Mouse (Mus musculus) erythroblast, embryonic 14.5 days (primary cell): Measurements from ENCODE around the gene Gpr35. TPM values are rescaled to one million over a fixed set of nuclear protein-coding genes. Genes with fewer than 3 reads are reported as not detected.

ENCODE experiments used
- H3K27me3 ChIP-seq: 2 replicates; pipeline ENCODE4 v1.6.1; 2012; ENCODE audit warnings: inconsistent platforms; ENCODE audit not compliant: control insufficient read depth
- H3K36me3 ChIP-seq: 2 replicates; pipeline ENCODE4 v1.6.1; 2012; ENCODE audit warnings: mild to moderate bottlenecking, inconsistent platforms; ENCODE audit not compliant: control insufficient read depth
- H3K4me1 ChIP-seq: 2 replicates; pipeline ENCODE4 v1.6.1; 2012; ENCODE audit warnings: inconsistent platforms; ENCODE audit not compliant: control insufficient read depth
- H3K4me3 ChIP-seq: replicated peaks from 2 replicates; pipeline ENCODE3; 2012; ENCODE audit warnings: moderate library complexity, mild to moderate bottlenecking, inconsistent platforms
- H3K9me3 ChIP-seq: 2 replicates; pipeline ENCODE4 v1.6.1; 2012; ENCODE audit warnings: low read length, inconsistent platforms, mixed read lengths; ENCODE audit not compliant: control insufficient read depth
- GATA1 ChIP-seq: IDR thresholded peaks from 2 replicates; pipeline ENCODE4 v1.6.1; 2012; ENCODE audit warnings: low read length, inconsistent platforms, mixed read lengths
- TAL1 ChIP-seq: IDR thresholded peaks from 3 replicates; pipeline ENCODE4 v1.6.1; 2012; ENCODE audit warnings: low read length, inconsistent platforms, mixed read lengths
- polyA plus RNA-seq: library from polyadenylated mRNA; stranded (reverse); fragments of >175 nt; gene quantifications from 2 replicates; pipeline ENCODE4 v1.2.3, GENCODE M21; 2012

The Gpr35 gene
- polyA plus RNA-seq, 1 experiment, result 0.01 TPM

DNA sequence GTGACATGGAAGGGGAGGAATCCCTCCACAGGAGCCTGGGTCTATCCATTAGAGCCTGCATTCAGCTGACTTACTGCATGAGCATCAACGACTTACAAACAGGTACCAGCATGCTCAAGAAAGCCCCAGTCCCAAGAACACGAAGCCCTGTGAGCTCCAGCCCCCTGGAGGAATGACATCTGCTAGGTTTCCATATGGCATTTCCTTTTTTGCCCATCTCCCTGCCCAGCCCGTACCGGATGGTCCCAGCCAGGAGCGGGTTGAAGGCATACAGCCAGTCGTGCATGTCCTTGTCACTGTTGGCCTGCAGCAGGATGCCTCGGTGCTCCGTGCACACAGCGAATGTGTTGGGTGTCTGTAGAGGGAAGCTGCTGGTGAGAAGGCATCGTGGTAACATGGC is 68.1 kb downstream of the Gpr35 start:
- no peaks in the 10 kb centered on the region for H3K27me3 ChIP-seq
- H3K4me1 ChIP-seq, result no peaks in the 10 kb centered on the region
- no peaks in the 10 kb centered on the region for H3K36me3 ChIP-seq
- H3K9me3 ChIP-seq, result no peaks in the 10 kb centered on the region
- TF ChIP-seq GATA1, result no peak
- no peak for TF ChIP-seq TAL1
- H3K4me3 ChIP-seq, result no peak overlapping the region

DNA sequence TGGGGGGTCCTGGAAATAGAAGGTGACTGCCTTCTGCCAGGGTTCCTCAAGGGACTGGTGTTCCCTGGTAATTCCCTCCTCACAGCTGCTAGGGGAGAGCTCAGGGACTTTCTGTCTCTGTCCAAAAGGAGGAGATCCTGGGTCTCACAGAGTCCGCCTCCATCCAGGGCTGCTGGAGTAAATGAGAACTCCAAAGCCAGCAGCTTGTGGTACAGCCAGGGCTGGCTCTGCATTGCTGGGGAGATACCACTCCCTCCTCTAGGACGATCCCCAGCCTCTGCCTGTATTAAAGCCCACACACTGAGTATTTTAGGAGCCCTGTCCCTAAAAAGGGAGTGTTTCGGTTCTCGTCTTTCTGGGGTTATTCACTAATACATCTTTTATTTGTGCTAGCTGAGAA is 69.9 kb downstream of the Gpr35 start:
- Histone ChIP-seq H3K27me3 (no peaks in the 10 kb centered on the region), H3K36me3 (no peaks in the 10 kb centered on the region), H3K4me3 (no peak overlapping the region), H3K4me1 (no peaks in the 10 kb centered on the region), H3K9me3 (no peaks in the 10 kb centered on the region)
- TF ChIP-seq GATA1, result no peak
- TF ChIP-seq TAL1, result no peak

DNA sequence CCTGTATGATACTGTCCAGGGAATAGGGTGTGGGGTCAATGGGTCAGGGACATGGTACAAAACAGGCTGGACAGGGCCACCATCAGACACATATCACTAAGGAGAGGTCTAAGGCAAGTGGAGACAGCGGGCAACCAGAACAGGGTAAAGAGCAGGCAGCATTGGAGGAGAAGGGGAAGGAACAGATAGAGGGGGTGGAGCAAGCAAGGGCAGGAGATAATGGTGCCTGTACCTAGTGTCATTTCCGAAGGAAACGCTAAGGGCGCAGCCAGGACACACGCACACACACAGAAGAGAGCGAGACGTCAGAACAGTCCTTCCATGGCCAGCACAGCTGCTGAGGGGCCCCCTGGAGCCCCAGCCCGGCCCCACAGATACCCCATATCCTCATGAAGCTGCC is 75.9 kb downstream of the Gpr35 start:
- Histone ChIP-seq H3K36me3 (no peaks in the 10 kb centered on the region), H3K4me3 (no peak overlapping the region), H3K27me3 (no peaks in the 10 kb centered on the region), H3K4me1 (peaks cover 16% of the 10 kb centered on the region), H3K9me3 (no peaks in the 10 kb centered on the region)
- no peak for TF ChIP-seq GATA1
- TF ChIP-seq TAL1, result no peak

DNA sequence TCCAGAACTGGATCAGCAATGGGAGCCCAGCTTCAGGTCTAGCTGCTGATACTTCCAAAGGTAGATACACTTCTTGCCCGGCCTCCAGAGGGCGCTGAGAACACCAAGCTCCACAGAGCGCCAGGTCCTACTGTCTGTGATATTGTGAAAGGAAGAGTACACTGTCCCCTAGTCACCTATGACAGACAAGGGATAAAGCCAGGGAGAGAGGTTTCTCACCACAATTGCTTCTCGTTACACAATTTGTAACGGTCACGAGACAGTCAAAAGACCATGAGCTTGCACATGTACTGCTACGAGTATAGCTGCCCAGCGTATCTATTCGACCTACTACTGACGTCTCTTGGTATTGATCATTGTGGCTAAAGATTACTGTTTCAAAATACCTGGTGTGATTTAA is 78.7 kb downstream of the Gpr35 start:
- Histone ChIP-seq H3K4me3 (no peak overlapping the region), H3K4me1 (peaks cover 41% of the 10 kb centered on the region), H3K36me3 (no peaks in the 10 kb centered on the region), H3K27me3 (no peaks in the 10 kb centered on the region), H3K9me3 (no peaks in the 10 kb centered on the region)
- TF ChIP-seq TAL1 (no peak), GATA1 (no peak)

DNA sequence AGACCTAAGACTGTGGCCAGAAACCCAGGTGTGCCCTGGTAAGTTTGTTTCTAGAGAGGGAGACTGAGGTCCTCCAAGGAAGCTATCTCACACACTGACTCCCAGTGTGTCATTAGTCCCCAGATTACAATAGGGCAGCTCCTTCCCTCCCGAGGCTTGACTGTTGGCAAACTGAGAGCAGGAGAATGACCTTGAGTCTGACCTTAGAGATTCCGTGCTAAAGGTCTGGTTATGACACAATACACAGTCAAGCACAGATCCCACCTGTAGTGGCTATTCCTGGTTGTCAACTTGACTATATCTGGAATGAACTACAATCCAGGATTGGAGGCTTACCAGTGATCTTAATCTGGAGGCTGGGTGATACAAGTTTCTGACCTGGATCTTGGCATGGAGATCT is 79.4 kb downstream of the Gpr35 start:
- Histone ChIP-seq H3K4me1 (peaks cover 48% of the 10 kb centered on the region), H3K9me3 (no peaks in the 10 kb centered on the region), H3K36me3 (no peaks in the 10 kb centered on the region), H3K27me3 (no peaks in the 10 kb centered on the region), H3K4me3 (no peak overlapping the region)
- no peak for TF ChIP-seq GATA1
- TF ChIP-seq TAL1, result no peak

DNA sequence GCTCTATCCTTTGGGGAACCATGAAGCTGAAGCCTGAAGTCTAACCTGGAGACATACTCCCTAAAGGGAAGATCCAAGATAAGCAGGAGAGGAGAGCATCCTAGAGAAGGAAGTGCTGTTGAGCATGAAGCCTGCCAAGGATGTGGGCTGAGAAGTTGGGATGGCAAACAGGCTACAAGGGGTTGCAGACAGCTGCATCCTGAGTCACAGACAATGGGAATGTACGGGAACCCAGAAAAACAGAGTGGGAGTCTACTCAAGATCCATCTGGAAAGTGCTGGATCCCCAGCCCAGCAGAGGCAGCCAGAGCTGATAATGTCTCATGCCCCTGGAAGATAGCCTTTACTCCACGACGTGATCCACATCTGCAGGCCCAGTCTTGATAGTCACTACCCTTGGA is 80.5 kb downstream of the Gpr35 start:
- TF ChIP-seq GATA1 (no peak), TAL1 (no peak)

DNA sequence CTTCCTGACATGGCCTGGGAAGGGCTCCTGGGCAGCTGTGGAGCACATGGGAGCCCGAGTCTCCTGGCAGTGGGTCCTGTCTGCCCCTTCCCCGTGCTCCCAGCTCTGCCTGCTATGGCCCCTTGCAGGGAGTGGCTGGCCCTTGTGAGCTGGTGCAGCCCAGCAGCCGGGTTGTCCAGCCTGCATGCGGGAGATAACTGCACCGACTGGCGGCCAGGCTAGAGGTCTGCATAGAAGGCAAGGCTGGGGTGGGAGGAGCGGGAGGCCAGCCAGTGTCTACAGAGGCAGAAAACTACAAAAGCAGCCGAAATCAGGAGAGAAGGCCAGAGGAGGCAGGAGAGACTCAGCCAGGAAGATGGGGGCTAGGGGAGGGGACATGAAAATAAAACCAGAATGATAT is 83.3 kb downstream of the Gpr35 start:
- H3K36me3 ChIP-seq, result no peaks in the 10 kb centered on the region
- TF ChIP-seq GATA1, result no peak
- TF ChIP-seq TAL1, result peak; percentile 57
- no peaks in the 10 kb centered on the region for H3K9me3 ChIP-seq
- no peaks in the 10 kb centered on the region for H3K27me3 ChIP-seq
- H3K4me3 ChIP-seq, result peak overlapping the region; percentile 0
- H3K4me1 ChIP-seq, result peaks cover 44% of the 10 kb centered on the region

More for the DNA sequence above, 80.5 kb downstream of the Gpr35 start:
- no peaks in the 10 kb centered on the region for H3K9me3 ChIP-seq
- H3K36me3 ChIP-seq, result no peaks in the 10 kb centered on the region
- peaks cover 54% of the 10 kb centered on the region for H3K4me1 ChIP-seq
- no peaks in the 10 kb centered on the region for H3K27me3 ChIP-seq
- H3K4me3 ChIP-seq, result no peak overlapping the region

DNA sequence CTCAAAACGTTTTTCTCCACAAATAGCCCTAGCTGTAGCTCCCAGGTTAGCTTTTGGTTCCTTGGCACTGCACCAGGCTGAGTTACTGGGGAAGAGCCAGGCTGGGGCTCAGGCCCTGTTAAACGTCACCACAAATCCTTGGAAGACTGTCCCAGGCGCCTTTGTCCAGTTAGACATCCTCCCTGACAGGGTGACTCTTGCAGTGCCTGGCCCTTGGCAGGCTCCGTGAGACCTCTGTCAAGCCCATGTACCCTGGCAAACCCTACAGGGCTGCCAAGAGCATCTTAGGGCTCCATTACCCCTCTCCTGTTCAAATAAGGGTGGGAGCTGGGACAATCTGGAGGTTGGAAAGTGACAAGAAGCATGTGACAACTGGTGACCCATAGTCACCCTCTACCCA is 85.3 kb downstream of the Gpr35 start:
- H3K36me3 ChIP-seq, result no peaks in the 10 kb centered on the region
- no peaks in the 10 kb centered on the region for H3K27me3 ChIP-seq
- no peak overlapping the region for H3K4me3 ChIP-seq
- no peaks in the 10 kb centered on the region for H3K9me3 ChIP-seq
- no peak for TF ChIP-seq GATA1
- no peak for TF ChIP-seq TAL1
- H3K4me1 ChIP-seq, result peaks cover 43% of the 10 kb centered on the region

Other genes starting within 250 kb of the Gpr35 start
- 0.02 and 0.07 TPM in 2 replicates for gene Gpc1, start 119.2 kb upstream of the Gpr35 start, polyA plus RNA-seq
- not detected in 2 replicates for gene Ankmy1, start 48.0 kb upstream of the Gpr35 start, polyA plus RNA-seq
- gene Dusp28, start 43.9 kb upstream of the Gpr35 start, polyA plus RNA-seq, result 0.57 and 0.70 TPM in 2 replicates
- 6.5 and 7.7 TPM in 2 replicates for gene Rnpepl1, start 40.1 kb upstream of the Gpr35 start, polyA plus RNA-seq
- gene Capn10, start 16.5 kb upstream of the Gpr35 start, polyA plus RNA-seq, result 0.75 and 0.88 TPM in 2 replicates
- gene Aqp12, start 55.5 kb downstream of the Gpr35 start, polyA plus RNA-seq, result not detected in 2 replicates
- gene Kif1a, start 151.1 kb downstream of the Gpr35 start, polyA plus RNA-seq, result 0.01 and 0.16 TPM in 2 replicates
- 0.04 and 0.08 TPM in 2 replicates for gene Agxt, start 184.4 kb downstream of the Gpr35 start, polyA plus RNA-seq
- not detected in 2 replicates for gene 2310007B03Rik, start 210.1 kb downstream of the Gpr35 start, polyA plus RNA-seq
- 0.01 TPM in 1 of 2 replicates, not detected in the other for gene Crocc2, start 217.9 kb downstream of the Gpr35 start, polyA plus RNA-seq